Comparison of ENCODE assay signal across 13 mouse cellular contexts in the genomic region with DNA sequence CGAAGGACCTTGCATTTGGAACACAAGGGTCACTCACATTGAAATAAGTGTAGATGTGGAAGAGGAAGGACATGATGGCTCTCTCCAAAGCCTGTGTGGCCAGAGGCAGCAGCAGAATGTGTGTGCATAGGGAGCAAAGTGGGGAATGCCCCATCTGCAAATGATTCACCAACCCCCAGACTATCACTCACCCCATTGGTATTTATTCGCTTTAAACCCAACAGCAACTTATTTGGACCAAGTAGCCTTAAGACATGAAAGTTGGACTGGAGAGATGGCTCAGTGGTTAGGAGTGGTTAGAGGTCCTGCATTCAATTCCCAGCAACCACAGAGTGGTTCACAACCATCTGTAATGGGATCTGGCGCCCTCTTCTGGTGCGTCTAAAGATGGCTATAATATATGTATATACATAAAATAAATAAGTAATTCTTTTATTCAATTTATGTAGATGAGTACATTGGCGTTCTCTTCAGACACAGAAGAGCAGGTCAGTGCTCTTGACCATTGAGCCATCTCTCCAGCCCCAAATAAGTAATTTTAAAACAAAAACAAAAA. TPM values are rescaled to one million over a fixed set of nuclear protein-coding genes. Genes with fewer than 3 reads are reported as not detected.
DNase-seq lines count a peak whose midpoint lies in the region; TF ChIP-seq lines count a peak whose summit lies in the region.
"Had no signal": no experiment of that assay in that cellular context is flagged by ENCODE, and none has a peak within 500 bp of the region (broad histone marks: within the 10 kb centered on the region; RNA-seq: fewer than 3 reads in every experiment).

No protein-coding gene starts in this region.

- DNase-seq in gastrocnemius, adult 2 months, result no peak
- DNase-seq in gastrocnemius, postnatal 25 days, result no peak
- no peak for DNase-seq in layer of hippocampus, adult 2 months (ENCODE audit: low spot score in 2 of 2)
- DNase-seq in layer of hippocampus, postnatal 14 days (ENCODE audit: low spot score in 2 of 2), result no peak
- peak; percentile 16 to 29 for DNase-seq in B cell, adult 2 months
- peak; percentile 11 for DNase-seq in induced T-regulatory cell, adult 2 months (ENCODE audit: low read depth)
- DNase-seq in retina, embryonic 14.5 days (ENCODE audit: low spot score), result no peak
- DNase-seq in adrenal gland, postnatal 25 days, result no peak
- DNase-seq: cerebellum, adult 8-10 months; heart, postnatal 10 days; kidney, adult 2 months; left cerebral cortex, postnatal 4 days had no signal

- intact Hi-C loops in gastrocnemius, adult 2 months (cut with DNase I), result no loop called here

- peak; percentile 17; the same call in 1 of the 2 replicates for TF ChIP-seq CTCF in gastrocnemius, adult 2 months (IDR thresholded peaks at IDR 0.05)
- peak; percentile 44 for TF ChIP-seq CTCF in layer of hippocampus, adult 2 months (conservative IDR thresholded peaks at IDR 0.05)

- H3K27ac ChIP-seq in gastrocnemius, adult 2 months, result no peak overlapping the region
- no peak overlapping the region for H3K27ac ChIP-seq in layer of hippocampus, adult 2 months
- H3K27ac ChIP-seq: macrophage had no signal

- no peak overlapping the region for H3K4me3 ChIP-seq in gastrocnemius, adult 2 months
- no peak overlapping the region for H3K4me3 ChIP-seq in layer of hippocampus, adult 2 months

RNA-seq across cellular contexts. Expression of a gene that starts 31.0 kb away (rescaled TPM):
- 1 to 10 TPM; 3.8 to 6.0 TPM for total RNA-seq in gastrocnemius, adult 2 months (2021)
- 10 to 100 TPM in 1 of 2 experiments, 1 to 10 TPM in 1; 9.0 to 12.9 TPM for total RNA-seq in gastrocnemius, postnatal 25 days (2021)
- 1 to 10 TPM; 3.2 to 4.8 TPM for total RNA-seq in layer of hippocampus, adult 2 months (2021)
- 1 to 10 TPM; 7.3 to 9.8 TPM for total RNA-seq in layer of hippocampus, postnatal 14 days (2021)
- total RNA-seq in adrenal gland, postnatal 25 days (2021), result 26.1 and 29.6 TPM in 2 replicates

Comparison
In these comparisons a context has a peak if more than half of its experiments do, and no peak if none do; other contexts are left out.
1. DNase-seq: peak in B cell, adult 2 months (2 of 2) and induced T-regulatory cell, adult 2 months (single experiment); none in gastrocnemius, adult 2 months (single experiment), gastrocnemius, postnatal 25 days (single experiment), layer of hippocampus, adult 2 months (0 of 2), layer of hippocampus, postnatal 14 days (0 of 2), retina, embryonic 14.5 days (single experiment) and adrenal gland, postnatal 25 days (single experiment).